Mouse (Mus musculus) layer of hippocampus, adult 9-11 months (tissue): ENCODE measurements around the gene Gpr33.

Experiments
- DNase-seq: peaks from one replicate; pipeline ENCODE4 v3.0.0; 2022

Gpr33 gene

GRCm38 (mm10) chr12:52027963-52028362, at the start of gene Gpr33:
Gene Gpr33 (minus strand): TSS chr12:52028063.
- DNase-seq, result no peak

GRCm38 (mm10) chr12:52049324-52049723, 21.5 kb upstream of the Gpr33 start:
- no peak for DNase-seq

GRCm38 (mm10) chr12:52046371-52046770, 18.5 kb upstream of the Gpr33 start:
- DNase-seq, result no peak

- DNase-seq, result no peak
Measured at GRCm38 (mm10) chr12:52042818-52043336, 15.0 kb upstream of the Gpr33 start.

- DNase-seq, result no peak
Measured at GRCm38 (mm10) chr12:52038352-52038751, 10.5 kb upstream of the Gpr33 start.

- no peak for DNase-seq
Measured at GRCm38 (mm10) chr12:52034956-52035355, 7.1 kb upstream of the Gpr33 start.

- no peak for DNase-seq
Measured at GRCm38 (mm10) chr12:52032276-52032675, 4.4 kb upstream of the Gpr33 start.

GRCm38 (mm10) chr12:52014494-52015029, 13.3 kb downstream of the Gpr33 start:
- no peak for DNase-seq

- no peak for DNase-seq
Measured at GRCm38 (mm10) chr12:52014044-52014443, 13.8 kb downstream of the Gpr33 start.

- DNase-seq, result no peak
Measured at GRCm38 (mm10) chr12:52013274-52013673, 14.6 kb downstream of the Gpr33 start.

GRCm38 (mm10) chr12:52012159-52012558, 15.7 kb downstream of the Gpr33 start:
- DNase-seq, result no peak

GRCm38 (mm10) chr12:52010630-52010961, 17.3 kb downstream of the Gpr33 start:
- no peak for DNase-seq

- no peak for DNase-seq
Measured at GRCm38 (mm10) chr12:52009928-52010629, 17.8 kb downstream of the Gpr33 start.

GRCm38 (mm10) chr12:52006633-52006994, 21.2 kb downstream of the Gpr33 start:
- no peak for DNase-seq

- DNase-seq, result peak; percentile 92
Measured at GRCm38 (mm10) chr12:52005877-52006632, 21.8 kb downstream of the Gpr33 start, which contains the start of gene Dtd2. Gene Dtd2 (minus strand): TSS chr12:52006501.

GRCm38 (mm10) chr12:52002746-52003145, 25.1 kb downstream of the Gpr33 start:
- no peak for DNase-seq

- peak; percentile 77 for DNase-seq
Measured at GRCm38 (mm10) chr12:52001544-52001943, 26.3 kb downstream of the Gpr33 start.

- no peak for DNase-seq
Measured at GRCm38 (mm10) chr12:51998366-51998932, 29.4 kb downstream of the Gpr33 start.

GRCm38 (mm10) chr12:51995738-51996536, 31.9 kb downstream of the Gpr33 start:
- DNase-seq, result no peak

- no peak for DNase-seq
Measured at GRCm38 (mm10) chr12:51990629-51991028, 37.2 kb downstream of the Gpr33 start.

- DNase-seq, result no peak
Measured at GRCm38 (mm10) chr12:51988536-51988935, 39.3 kb downstream of the Gpr33 start.

GRCm38 (mm10) chr12:51985826-51986225, 42.0 kb downstream of the Gpr33 start:
- no peak for DNase-seq
